Mouse (Mus musculus) midbrain, embryonic 13.5 days (tissue): ENCODE data around the gene Lgalsl. TPM values are rescaled to one million over a fixed set of nuclear protein-coding genes. Genes with fewer than 3 reads are reported as not detected.

Experiments
- ATAC-seq: fragments of 200-750 bp; cut with Nextera tagmentation; 2 replicates; pipeline ENCODE4 v1.8.0; 2017; ENCODE audit warnings: mild to moderate bottlenecking, moderate TSS enrichment, moderate library complexity
- H3K27ac ChIP-seq: fragments of 300-500 bp; sonication (generic); 2 replicates; pipeline ENCODE4 v1.5.1; 2015; ENCODE audit warnings: inconsistent platforms, mild to moderate bottlenecking, moderate library complexity
- H3K27me3 ChIP-seq: fragments of 300-500 bp; sonication (generic); 2 replicates; pipeline ENCODE4 v1.6.1; 2015; ENCODE audit warnings: mild to moderate bottlenecking, inconsistent platforms
- H3K36me3 ChIP-seq: fragments of 300-500 bp; sonication (generic); 2 replicates; pipeline ENCODE4 v1.6.1; 2015; ENCODE audit warnings: mild to moderate bottlenecking, inconsistent platforms
- H3K4me1 ChIP-seq: fragments of 300-500 bp; sonication (generic); replicated peaks from 2 replicates; pipeline ENCODE4 v1.6.1; 2015; ENCODE audit warnings: inconsistent platforms
- H3K4me2 ChIP-seq: fragments of 300-500 bp; sonication (generic); replicated peaks from 2 replicates; pipeline ENCODE4 v1.6.1; 2015; ENCODE audit warnings: moderate library complexity, mild to moderate bottlenecking, inconsistent platforms
- H3K4me3 ChIP-seq: fragments of 300-500 bp; sonication (generic); replicated peaks from 2 replicates; pipeline ENCODE4 v1.5.1; 2015; ENCODE audit warnings: mild to moderate bottlenecking, inconsistent platforms
- H3K9ac ChIP-seq: fragments of 300-500 bp; sonication (generic); replicated peaks from 2 replicates; pipeline ENCODE4 v1.6.1; 2015; ENCODE audit warnings: mild to moderate bottlenecking, inconsistent platforms
- H3K9me3 ChIP-seq: fragments of 300-500 bp; sonication (generic); 2 replicates; pipeline ENCODE4 v1.6.1; 2016; ENCODE audit warnings: mild to moderate bottlenecking, inconsistent platforms
- WGBS: fragments of 180-500 bp; shearing (Covaris S2); methylation state at CpG from one replicate; pipeline ENCODE4 v1.1.7; 2015; 5-methylcytosine and 5-hydroxymethylcytosine counted together
- polyA plus RNA-seq: library from polyadenylated mRNA; unstranded; fragments of >200 nt; fragmentation: Nextera tagmentation; extraction: Ambion mirVana; gene quantifications from 2 replicates; pipeline ENCODE4 v1.2.1, GENCODE M21; 2015

Lgalsl gene
- polyA plus RNA-seq, 1 experiment from 2014 or later: 49.4 TPM

- H3K27me3 ChIP-seq: no peaks in the 10 kb centered on the region
- no peaks in the 10 kb centered on the region for H3K9me3 ChIP-seq
- H3K4me2 ChIP-seq: no peak overlapping the region
- 88% methylated on average over 1 of the region's 1 CpGs for WGBS
- H3K36me3 ChIP-seq: no peaks in the 10 kb centered on the region
- H3K9ac ChIP-seq: no peak overlapping the region
- no peak overlapping the region for H3K4me3 ChIP-seq
- no peak overlapping the region for H3K27ac ChIP-seq
- no peaks in the 10 kb centered on the region for H3K4me1 ChIP-seq
- ATAC-seq: no peak
These were observed 52.6 kb downstream of the Lgalsl start for GRCm38 (mm10) chr11:20778298-20778697.

- Histone ChIP-seq H3K4me1 (no peaks in the 10 kb centered on the region), H3K9me3 (no peaks in the 10 kb centered on the region), H3K4me3 (no peak overlapping the region), H3K27ac (no peak overlapping the region), H3K4me2 (no peak overlapping the region), H3K36me3 (no peaks in the 10 kb centered on the region), H3K27me3 (no peaks in the 10 kb centered on the region), H3K9ac (no peak overlapping the region)
- ATAC-seq: no peak
These were observed 54.2 kb downstream of the Lgalsl start for GRCm38 (mm10) chr11:20776668-20777067.

Other genes with a start within 250 kb of the Lgalsl start
- gene Aftph, start 89.5 kb downstream of the Lgalsl start, polyA plus RNA-seq: 38.6 and 39.1 TPM in 2 replicates